Mouse (Mus musculus) hindbrain, postnatal 0 days (tissue): Measurements from ENCODE around the gene Prkcb. TPM values are rescaled to one million over a fixed set of nuclear protein-coding genes. Genes with fewer than 3 reads are reported as not detected.

Source experiments
- ATAC-seq: fragments of 200-750 bp; cut with Nextera tagmentation; 2 replicates; pipeline ENCODE4 v1.8.0; 2017; ENCODE audit warnings: mild to moderate bottlenecking, moderate TSS enrichment, moderate library complexity
- DNase-seq: peaks from one replicate; pipeline ENCODE4 v3.0.0-alpha.2; 2015; ENCODE audit warnings: low spot score
- H3K27ac ChIP-seq: fragments of 300-500 bp; sonication (generic); 2 replicates; pipeline ENCODE4 v1.5.1; 2014; ENCODE audit warnings: mild to moderate bottlenecking
- H3K27me3 ChIP-seq: fragments of 300-500 bp; sonication (generic); 2 replicates; pipeline ENCODE4 v1.6.1; 2014; ENCODE audit warnings: low read length, mixed read lengths; ENCODE audit not compliant: insufficient read depth
- H3K36me3 ChIP-seq: fragments of 300-500 bp; sonication (generic); 2 replicates; pipeline ENCODE4 v1.6.1; 2014; ENCODE audit warnings: low read length, mixed read lengths; ENCODE audit not compliant: insufficient read depth
- H3K4me1 ChIP-seq: fragments of 300-500 bp; sonication (generic); 2 replicates; pipeline ENCODE4 v1.6.1; 2014; ENCODE audit warnings: antibody characterized with exemption, low read length, mixed read lengths; ENCODE audit not compliant: insufficient read depth
- H3K4me2 ChIP-seq: fragments of 300-500 bp; sonication (generic); 2 replicates; pipeline ENCODE4 v1.6.1; 2014; ENCODE audit warnings: low read depth, mild to moderate bottlenecking, low read length, moderate library complexity, mixed read lengths
- H3K4me3 ChIP-seq: fragments of 300-500 bp; sonication (generic); 2 replicates; pipeline ENCODE4 v1.5.1; 2014; ENCODE audit warnings: low read length
- H3K9ac ChIP-seq: fragments of 300-500 bp; sonication (generic); replicated peaks from 2 replicates; pipeline ENCODE4 v1.6.1; 2014; ENCODE audit warnings: mild to moderate bottlenecking, low read length, moderate library complexity, mixed read lengths
- H3K9me3 ChIP-seq: fragments of 300-500 bp; sonication (generic); 2 replicates; pipeline ENCODE4 v1.6.1; 2016; ENCODE audit warnings: low read length, mixed read lengths
- CTCF ChIP-seq: IDR thresholded peaks from 2 replicates; pipeline ENCODE4 v1.5.1; 2016; ENCODE audit warnings: antibody characterized with exemption, control low read depth, low read depth
- WGBS: fragments of 180-500 bp; shearing (Covaris S2); extraction: QIAGEN DNeasy Blood & Tissue Kit; methylation state at CpG from one replicate; pipeline ENCODE4 v1.1.7; 2014; 5-methylcytosine and 5-hydroxymethylcytosine counted together
- polyA plus RNA-seq: library from polyadenylated mRNA; unstranded; fragments of >200 nt; fragmentation: Nextera tagmentation; extraction: Ambion mirVana; gene quantifications from 2 replicates; pipeline ENCODE4 v1.2.1, GENCODE M21; 2015
- total RNA-seq: library from RNA; depleted of rRNA; stranded (reverse); fragments of >200 nt; gene quantifications from 2 replicates; pipeline ENCODE4 v1.2.3, GENCODE M21; 2014

The Prkcb gene
- total and polyA plus RNA-seq, 2 experiments from 2014 or later, result 187 to 261 TPM

DNA sequence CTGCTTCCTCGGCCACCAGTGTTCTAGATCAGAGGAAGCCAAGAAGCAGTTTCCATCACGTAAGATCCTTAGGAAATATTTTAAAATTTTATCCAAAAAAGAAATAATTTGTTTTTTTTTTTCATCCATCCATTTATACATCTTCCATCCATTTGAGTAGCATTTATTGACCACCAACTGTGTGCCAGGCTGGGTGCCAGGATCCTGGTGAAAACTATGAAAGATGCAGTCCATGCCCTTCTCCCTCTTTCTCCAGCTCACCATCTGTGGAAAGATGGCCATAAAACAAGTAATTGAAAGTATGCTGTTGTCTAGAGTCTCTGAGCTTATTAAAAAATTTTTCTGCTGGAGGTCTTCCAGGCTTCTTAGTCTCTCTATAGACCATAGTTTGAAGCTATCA, 341.8 kb downstream of the Prkcb start:
- no peak for TF ChIP-seq CTCF
- H3K27ac ChIP-seq, result no peak overlapping the region
- H3K9ac ChIP-seq, result no peak overlapping the region
- H3K4me1 ChIP-seq, result no peaks in the 10 kb centered on the region
- H3K4me3 ChIP-seq, result no peak overlapping the region
- DNase-seq (no peak), ATAC-seq (no peak)
- no peaks in the 10 kb centered on the region for H3K9me3 ChIP-seq
- no peaks in the 10 kb centered on the region for H3K27me3 ChIP-seq
- H3K4me2 ChIP-seq, result no peak overlapping the region
- no peaks in the 10 kb centered on the region for H3K36me3 ChIP-seq
- WGBS, result 88% methylated on average over 2 of the region's 2 CpGs

DNA sequence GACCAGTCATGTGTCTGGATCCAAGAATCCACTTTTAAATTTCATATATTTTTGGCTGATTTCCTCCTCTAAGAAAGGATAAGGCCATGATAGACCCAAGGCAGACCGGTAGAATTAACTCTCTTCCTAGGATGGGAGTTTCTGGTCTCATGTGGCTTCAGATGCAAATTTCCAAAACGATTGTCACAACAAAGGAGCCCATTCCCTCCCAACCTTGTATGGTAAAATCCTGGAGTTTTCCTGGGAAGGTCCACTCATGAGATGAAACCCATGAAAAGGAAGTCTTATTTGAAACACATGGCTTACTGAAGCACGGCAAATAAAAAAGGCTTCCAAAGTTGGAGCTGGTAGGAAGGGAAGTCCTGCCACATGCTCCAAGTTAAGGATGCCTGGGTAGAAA, 342.6 kb downstream of the Prkcb start:
- WGBS, result 70% methylated on average over 3 of the region's 3 CpGs
- no peaks in the 10 kb centered on the region for H3K27me3 ChIP-seq
- no peaks in the 10 kb centered on the region for H3K9me3 ChIP-seq
- no peak for DNase-seq
- H3K36me3 ChIP-seq, result no peaks in the 10 kb centered on the region
- H3K4me1 ChIP-seq, result no peaks in the 10 kb centered on the region
- H3K4me3 ChIP-seq, result no peak overlapping the region
- no peak overlapping the region for H3K9ac ChIP-seq
- no peak for TF ChIP-seq CTCF
- H3K4me2 ChIP-seq, result no peak overlapping the region
- H3K27ac ChIP-seq, result no peak overlapping the region
- no peak for ATAC-seq

DNA sequence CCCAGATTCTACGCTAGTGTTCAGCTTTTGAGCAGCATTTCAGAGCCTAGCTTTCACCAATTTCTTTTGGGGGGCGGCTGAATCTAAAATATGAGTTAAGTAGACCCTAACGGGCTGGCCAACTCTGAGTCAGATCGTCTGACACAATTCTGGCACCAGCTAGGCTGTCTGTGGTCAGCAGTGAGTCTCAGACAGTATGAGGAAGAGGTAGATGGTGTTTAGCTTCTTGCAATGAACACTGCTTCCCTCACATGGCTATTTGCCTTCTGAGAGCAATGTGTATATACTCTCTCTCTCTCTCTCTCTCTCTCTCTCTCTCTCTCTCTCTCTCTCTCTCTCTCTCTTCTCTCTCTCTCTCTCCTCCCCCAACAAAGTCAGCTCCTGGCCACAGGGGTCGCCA, 344.4 kb downstream of the Prkcb start:
- H3K4me2 ChIP-seq, result no peak overlapping the region
- H3K9me3 ChIP-seq, result no peaks in the 10 kb centered on the region
- WGBS, result 86% methylated on average over 5 of the region's 5 CpGs
- H3K4me3 ChIP-seq, result no peak overlapping the region
- no peak for ATAC-seq
- no peaks in the 10 kb centered on the region for H3K36me3 ChIP-seq
- H3K27me3 ChIP-seq, result no peaks in the 10 kb centered on the region
- TF ChIP-seq CTCF, result no peak
- no peaks in the 10 kb centered on the region for H3K4me1 ChIP-seq
- no peak for DNase-seq
- no peak overlapping the region for H3K27ac ChIP-seq
- H3K9ac ChIP-seq, result no peak overlapping the region

DNA sequence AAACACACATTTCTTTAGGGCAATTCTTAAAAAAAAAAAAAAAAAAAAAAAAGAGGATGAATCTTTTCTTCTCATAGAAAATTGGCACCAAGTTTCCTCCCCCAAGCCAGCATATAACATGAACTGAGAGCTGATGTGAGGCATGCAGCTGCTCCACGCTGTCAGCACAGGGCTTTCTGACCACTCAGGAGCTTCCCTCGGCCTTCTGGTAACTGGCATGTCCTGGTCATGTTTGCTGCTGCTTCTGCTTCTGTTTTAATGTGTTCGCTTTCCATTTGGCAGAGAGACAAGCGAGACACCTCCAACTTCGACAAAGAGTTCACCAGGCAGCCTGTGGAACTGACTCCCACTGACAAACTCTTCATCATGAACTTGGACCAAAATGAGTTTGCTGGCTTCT, 344.9 kb downstream of the Prkcb start:
- WGBS, result 84% methylated on average over 5 of the region's 5 CpGs
- ATAC-seq, result no peak
- Histone ChIP-seq H3K4me2 (no peak overlapping the region), H3K27me3 (no peaks in the 10 kb centered on the region), H3K9me3 (no peaks in the 10 kb centered on the region), H3K27ac (no peak overlapping the region), H3K4me1 (no peaks in the 10 kb centered on the region), H3K4me3 (no peak overlapping the region), H3K9ac (no peak overlapping the region), H3K36me3 (no peaks in the 10 kb centered on the region)
- no peak for TF ChIP-seq CTCF
- no peak for DNase-seq

DNA sequence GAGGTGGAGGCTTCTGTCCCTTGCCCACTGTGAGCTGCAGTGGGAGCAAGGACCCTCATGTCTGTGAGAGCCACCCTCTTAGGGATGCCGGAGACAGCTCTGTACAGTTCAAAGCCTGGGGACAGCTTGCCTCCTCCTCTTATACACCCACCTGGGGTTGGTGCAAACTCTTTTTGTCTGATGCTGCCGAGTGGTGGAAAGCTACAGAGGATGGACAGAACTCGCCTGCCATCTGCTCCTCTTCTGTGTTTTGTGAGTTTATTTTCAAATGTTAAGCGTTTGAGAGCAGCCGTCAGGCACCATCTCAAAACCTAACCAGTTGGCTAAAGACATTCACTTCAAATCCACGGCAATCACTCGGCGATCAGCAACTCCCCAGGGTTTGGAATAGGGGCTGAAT, 355.1 kb downstream of the Prkcb start:
- no peaks in the 10 kb centered on the region for H3K4me1 ChIP-seq
- H3K27me3 ChIP-seq, result no peaks in the 10 kb centered on the region
- no peak overlapping the region for H3K9ac ChIP-seq
- no peaks in the 10 kb centered on the region for H3K9me3 ChIP-seq
- H3K36me3 ChIP-seq, result no peaks in the 10 kb centered on the region
- WGBS, result 81% methylated on average over 8 of the region's 8 CpGs
- ATAC-seq (no peak), DNase-seq (no peak)
- H3K4me3 ChIP-seq, result no peak overlapping the region
- no peak overlapping the region for H3K4me2 ChIP-seq
- no peak for TF ChIP-seq CTCF
- no peak overlapping the region for H3K27ac ChIP-seq

DNA sequence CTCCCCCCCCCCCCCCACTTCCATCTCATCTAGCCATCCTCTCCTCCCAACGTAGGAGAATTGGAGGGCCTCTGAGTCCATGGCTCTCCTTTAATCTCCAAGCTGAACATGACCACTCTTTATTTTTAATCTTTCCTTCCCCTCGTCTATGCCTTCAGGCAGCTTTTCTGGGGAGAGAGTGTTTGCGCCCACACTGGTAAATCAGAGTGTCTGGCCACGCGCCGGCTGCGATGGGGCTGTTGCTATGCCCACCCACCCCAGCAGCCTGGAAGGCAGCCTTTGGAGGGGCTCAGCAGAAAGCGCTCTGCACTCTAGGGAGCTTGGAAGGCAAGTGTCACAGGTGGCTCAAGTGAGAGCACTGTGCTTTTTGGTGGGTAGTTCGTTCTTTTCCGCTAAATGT, 360.8 kb downstream of the Prkcb start:
- Histone ChIP-seq H3K27ac (no peak overlapping the region), H3K9ac (no peak overlapping the region), H3K4me2 (no peak overlapping the region), H3K4me1 (no peaks in the 10 kb centered on the region), H3K9me3 (no peaks in the 10 kb centered on the region), H3K27me3 (no peaks in the 10 kb centered on the region), H3K4me3 (no peak overlapping the region), H3K36me3 (no peaks in the 10 kb centered on the region)
- DNase-seq (no peak), ATAC-seq (no peak)
- TF ChIP-seq CTCF, result no peak
- WGBS, result 77% methylated on average over 10 of the region's 10 CpGs

DNA sequence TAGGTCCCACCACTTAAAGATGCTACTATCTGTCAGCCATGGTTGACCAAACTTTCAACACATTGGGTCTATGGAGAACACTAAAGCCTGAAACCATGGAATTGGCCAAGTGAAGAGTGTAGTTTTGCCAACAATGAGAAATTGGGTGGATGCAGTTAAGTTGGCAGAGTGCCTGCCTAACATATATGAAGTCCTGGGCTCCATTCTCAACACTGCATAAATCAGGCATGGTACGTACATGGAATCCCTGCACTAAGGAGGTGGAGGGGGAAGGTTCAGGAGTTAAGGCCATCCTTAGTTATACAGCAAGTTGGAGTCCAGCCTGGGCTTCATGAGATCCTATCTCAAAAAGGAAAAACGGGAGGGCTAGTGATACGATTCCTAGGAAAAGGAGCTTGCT, 364.0 kb downstream of the Prkcb start:
- Histone ChIP-seq H3K4me2 (no peak overlapping the region), H3K4me1 (no peaks in the 10 kb centered on the region), H3K4me3 (no peak overlapping the region), H3K36me3 (no peaks in the 10 kb centered on the region), H3K27ac (no peak overlapping the region), H3K9me3 (no peaks in the 10 kb centered on the region), H3K27me3 (no peaks in the 10 kb centered on the region), H3K9ac (no peak overlapping the region)
- no peak for DNase-seq
- no peak for TF ChIP-seq CTCF
- ATAC-seq, result no peak
- WGBS, result 87% methylated on average over 3 of the region's 3 CpGs
